Mouse (Mus musculus) layer of hippocampus, adult 8-10 months (tissue): ENCODE data around the gene Emsy. TPM values are rescaled to one million over a fixed set of nuclear protein-coding genes. Genes with fewer than 3 reads are reported as not detected.

Experiments
- DNase-seq, 2 experiments: peaks; one replicate each; pipeline ENCODE4 v3.0.0; 2022; ENCODE audit warnings: low spot score in 2 of 2
- total RNA-seq, 4 experiments: library from RNA; stranded (reverse); gene quantifications; 2 replicates each; pipeline ENCODE4 v1.2.4; 2022

The Emsy gene
- total RNA-seq, result 10 to 100 TPM; 56.5 to 76.9 (median 72.2) TPM

DNA sequence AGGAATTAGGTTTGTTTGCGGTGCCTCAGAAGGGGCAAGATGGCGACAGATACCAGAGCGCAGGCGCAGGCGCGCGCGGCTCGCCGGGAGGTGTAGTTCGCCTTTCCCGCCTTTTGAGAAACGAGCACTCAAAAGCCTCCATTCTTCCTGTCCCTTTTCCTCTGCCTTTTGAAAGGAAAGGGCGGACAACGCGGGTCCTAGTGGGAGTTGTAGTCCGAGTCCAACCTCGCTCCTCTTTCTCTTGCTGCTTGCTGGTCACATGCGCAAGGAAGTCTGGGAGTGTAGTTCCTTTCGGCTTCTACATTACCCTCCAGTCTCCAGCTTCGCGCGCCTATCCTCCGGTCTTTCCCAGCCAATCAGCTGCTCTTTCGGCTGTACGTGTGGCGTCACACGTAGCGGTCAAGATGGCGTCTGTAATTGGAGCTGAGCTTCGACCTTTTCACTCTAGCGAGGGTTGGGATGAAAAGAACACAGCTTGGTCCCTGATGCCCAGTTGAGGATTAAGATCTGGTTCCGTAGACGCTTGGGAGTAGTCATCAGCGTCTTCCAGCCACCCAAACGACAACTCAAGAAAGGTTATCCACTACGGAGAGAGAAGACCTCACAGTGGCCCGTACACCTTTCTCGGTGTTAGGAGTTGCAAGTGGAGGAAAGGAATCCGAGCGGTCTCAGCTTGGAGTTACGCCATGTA is at the start of gene Emsy:
Gene Emsy (minus strand): TSS at position 253 of the 691 bp plus-strand sequence.
- peak; percentile 95 to 98 for DNase-seq

DNA sequence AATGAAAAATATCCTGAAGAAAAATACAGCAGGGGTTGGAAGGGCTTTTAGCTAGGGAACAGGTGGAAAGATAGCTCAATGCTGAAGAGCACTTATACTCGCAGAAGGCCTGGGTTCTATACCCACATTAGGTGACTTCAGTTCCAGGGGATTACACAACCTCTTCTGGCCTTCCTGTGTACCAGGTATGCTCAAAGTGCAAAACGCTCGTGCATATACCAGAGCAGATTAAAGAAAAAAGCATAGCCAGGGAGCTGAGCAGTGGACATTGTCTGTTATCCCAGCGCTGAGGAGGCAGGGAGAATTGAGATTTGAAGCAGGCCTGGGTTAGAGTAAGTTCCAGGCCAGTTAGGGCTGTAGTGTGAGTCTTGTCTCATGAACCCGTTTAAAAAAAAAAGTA is 47.7 kb upstream of the Emsy start:
- DNase-seq, result no peak

DNA sequence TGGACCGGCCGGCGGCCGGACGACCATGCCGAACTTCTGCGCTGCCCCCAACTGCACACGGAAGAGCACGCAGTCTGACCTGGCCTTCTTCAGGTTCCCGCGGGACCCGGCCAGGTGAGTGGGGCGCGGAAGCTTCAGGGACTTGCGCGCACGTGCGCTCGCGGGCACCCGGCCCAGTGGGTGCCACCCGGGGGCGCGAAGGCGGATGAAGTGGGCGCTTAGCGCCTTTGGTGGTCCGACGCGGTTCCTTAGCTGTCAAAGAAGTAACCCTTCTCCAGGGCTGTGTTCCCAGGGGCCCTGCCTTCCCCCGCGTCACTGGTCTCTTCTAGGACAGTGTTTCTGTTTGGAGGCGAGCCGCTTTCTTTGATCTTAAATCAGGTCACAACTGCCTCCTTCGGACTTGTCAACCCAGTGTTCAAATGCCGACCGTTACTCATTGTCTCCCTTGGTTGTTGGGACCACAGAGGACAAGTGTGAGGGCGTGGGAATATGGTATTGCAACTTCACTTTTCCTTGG is 46.8 kb upstream of the Emsy start:
- DNase-seq, result no peak

DNA sequence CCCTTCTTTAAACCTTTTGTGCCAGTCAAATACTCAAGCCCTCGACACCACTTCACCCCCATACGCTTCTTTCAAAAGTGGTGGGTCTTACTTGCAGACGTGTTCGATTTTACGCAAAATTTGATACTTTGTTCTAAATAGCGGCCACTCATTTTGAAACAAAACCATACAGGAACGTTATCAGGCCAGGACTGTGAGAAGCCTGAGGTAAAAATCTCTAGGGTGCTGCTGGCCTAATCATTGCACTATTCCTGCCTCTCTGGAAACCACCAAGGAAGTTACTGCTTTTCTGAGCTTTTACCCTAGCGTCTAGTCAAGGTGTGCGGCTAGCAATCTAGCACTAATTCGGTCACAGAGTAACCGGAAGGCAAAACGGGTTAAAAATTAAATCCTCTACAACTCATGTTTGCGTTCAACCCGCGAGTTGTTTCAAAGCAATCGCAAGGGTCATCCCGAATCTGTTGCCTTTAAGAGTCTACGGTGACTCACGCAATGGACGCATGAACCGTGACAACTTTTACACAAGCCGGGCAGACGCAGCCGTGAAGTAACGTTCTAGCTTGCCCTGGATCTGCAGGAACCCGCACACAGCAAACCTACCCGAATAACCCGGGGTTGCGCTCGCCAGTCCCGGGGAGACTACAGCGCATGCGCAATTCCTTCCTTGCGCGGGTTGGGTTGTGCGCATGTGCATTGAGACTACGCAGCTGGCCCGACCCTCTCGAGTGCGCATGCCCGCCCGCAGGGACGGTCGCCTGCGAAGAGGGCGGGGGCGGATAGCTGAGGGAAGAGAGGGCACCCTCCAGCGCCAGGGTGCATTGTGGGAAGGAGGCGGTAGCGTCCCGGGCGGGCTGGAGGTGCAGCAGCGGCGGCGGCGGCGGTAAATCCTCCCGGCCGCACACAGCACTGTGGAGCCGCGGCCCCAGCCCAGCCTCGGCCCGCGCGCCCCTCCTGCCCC is 46.0 kb upstream of the Emsy start, which contains the start of gene Thap12:
Gene Thap12 (plus strand): TSS at position 821 of the 958 bp plus-strand sequence.
- DNase-seq, result peak; percentile 99

DNA sequence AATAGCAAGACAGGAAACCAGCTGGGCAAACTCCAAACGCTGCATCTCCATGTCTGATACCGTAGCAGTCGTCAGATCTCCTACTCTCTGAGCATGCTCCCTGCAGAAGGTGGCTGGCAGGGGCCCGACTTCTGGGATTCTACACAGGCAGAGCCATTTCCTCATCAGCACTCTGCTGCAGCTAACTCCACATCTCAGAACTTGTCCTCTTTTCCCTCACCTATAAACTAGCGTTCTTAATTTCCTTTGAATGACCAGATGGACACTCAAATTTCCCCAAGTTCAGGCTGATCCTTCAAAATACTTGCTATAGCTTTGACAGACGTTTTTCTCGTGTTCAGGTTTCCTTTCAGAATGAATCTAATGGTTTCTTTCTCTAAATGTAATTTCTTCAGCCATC is 45.2 kb upstream of the Emsy start:
- no peak for DNase-seq

DNA sequence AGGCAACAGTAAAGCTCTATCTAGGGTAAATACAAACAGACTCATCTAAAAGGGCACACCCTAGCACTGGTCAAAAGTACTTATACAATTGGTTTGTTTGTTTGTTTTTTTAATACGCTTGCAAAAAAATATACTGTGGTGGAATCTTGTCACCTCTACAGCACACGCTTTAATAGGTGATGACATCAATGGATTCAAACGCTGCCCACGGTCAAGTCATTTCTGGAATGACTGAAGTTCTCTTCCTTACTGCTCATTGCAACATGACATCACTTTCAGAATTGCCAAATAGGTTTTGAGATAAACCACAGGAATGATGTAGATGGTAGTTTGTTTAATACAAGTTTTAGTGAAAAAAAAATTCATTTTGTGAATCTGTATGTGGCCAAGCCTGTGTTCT is 42.0 kb upstream of the Emsy start:
- DNase-seq, result no peak

DNA sequence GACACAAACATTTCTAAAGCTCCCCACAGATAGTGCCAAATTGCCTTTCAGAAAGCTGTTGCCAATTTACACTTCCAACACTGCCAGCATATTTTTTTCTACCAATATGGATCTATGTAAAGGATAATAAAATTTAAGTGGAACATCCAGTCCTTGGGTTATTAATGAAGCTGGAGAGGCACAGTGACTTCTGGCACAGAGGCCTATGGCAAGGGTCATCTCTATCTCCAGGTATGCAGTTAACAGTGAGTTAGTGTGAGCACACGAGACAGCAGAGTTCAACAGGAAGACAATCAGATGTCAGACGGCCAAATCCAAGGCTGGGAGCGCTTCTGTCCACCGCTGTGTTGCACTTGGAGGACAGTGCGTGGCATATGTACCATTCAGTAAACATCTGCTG is 41.5 kb upstream of the Emsy start:
- no peak for DNase-seq

DNA sequence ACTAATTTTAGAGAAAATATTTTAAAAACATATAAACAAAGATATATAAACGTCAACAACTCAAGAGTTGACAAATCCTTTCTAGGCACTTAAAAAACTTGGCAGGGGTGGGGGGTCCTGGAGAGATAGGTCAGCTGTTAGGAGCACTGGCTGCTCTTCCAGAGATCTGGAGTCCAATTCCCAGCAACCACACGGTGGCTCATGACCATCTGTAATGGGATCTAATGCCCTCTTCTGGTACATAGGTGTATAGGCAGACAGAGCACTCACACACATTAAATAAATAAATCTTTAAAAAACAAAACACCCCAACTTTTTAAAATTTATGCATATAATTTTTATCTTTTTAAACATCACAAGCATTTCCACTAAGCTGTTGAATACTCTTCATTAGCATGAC is 40.9 kb upstream of the Emsy start:
- no peak for DNase-seq

DNA sequence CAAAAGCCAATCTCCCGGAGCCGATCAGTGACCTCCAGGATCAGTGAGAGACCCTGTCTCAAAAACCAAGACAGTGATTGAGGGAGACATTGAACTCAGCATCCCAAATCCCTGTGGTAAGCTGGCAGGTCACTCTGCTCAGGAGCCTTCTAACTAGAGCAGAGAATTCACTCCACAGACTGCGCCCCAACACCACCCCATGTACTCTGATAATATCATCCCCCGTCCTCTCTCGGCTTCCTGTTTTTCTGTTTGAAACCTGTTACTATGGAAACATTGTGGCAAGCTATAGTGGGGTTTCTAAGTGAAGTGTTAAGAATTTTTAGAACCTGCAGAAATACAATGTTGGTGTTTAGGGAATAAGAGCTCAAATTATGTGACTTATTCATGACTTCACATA is 37.5 kb upstream of the Emsy start:
- DNase-seq, result peak in 1 of 2 experiments; percentile 38

DNA sequence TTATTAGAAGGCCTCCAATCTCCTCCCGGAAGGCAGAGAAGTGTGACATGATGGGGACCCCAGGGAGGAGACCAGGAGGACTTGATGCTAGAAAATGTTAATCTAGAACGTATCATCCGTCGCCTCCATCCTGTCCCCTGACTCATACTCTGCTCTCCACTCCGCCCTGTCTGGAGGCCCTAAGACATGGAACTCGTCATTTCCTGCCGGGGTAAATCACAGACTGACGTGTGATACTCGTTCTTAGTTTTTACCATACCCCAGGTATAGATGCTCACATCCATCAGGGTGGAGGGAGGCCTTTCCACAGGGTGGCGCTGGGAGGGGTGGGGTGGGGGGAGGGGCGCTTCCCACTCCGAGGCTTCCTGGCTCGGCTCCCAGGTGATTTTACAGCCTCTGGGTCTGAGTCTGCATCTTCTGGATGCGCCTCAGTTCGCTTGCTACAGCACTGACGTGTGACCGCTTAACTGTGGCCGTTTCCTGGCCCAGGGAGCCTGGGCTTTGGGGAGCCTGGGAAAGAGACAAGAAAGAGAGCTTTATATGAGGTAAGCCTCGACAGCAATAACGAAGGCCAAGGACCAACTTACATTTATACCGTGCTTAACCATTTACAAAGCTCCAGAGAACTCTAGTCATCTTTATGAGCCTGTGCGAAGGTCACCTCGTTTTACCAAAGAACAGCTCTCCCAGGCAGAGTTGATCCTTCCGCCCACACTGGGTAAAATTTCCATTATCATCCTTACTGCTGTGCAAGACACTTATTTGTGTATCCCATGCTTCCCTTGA is 36.4 kb upstream of the Emsy start:
- no peak for DNase-seq

DNA sequence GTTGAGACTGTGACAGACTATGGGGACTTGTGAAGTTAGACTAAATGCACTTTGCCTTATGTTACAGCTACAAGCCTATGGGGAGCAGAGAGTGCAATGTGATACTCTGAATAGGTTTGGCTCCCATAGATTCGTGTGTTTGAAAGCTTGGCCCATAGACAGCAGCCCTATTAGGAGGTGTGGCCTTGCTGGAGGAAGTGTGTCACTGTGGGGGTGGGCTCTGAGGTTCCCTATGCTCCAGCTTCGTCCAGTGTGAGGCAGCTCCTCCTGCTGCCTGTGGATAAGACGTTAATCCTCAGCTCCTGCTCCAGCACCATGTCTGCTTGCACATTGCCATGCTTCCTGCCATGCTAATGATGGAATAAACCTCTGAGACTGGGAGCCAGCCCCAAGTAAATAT is 34.2 kb upstream of the Emsy start:
- DNase-seq, result no peak

DNA sequence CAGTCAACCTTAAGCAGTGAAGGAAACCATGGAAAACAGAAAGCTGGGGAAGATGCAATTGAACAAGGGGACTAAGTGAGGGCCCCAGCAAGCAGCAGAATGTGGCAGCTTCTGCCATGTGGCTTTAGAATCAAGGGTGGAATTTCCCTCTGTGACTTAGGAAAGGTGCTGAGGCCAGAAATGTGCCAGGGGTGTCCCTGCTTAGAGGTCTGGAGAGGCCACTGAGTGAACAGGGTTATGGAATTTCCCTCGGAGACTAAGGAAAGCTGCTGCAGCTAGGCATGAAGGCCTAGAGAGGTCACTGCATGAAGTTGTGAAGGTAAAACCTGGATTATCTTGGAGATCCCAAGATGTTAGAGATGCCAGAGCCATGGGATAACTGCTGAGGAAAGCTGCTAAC is 33.5 kb upstream of the Emsy start:
- DNase-seq, result no peak

DNA sequence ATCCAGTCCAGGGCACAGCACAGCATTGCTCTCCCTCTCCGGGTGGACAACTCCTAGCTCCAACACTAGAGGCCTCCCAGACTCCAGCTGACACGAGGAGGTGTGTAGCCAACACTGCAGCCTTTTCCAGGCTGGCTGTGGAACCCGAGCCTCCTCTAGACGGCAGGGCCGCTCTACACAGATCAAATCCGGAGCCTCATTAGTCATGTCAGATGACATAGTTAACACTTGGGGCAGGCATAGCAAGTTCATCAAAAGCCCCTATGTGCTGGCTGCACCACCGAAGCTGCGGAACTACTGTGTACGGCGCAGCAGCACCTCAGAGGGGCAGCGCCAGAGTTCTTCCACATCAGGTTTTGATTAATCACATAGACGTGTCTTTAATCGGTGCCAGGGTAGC is 29.3 kb upstream of the Emsy start:
- no peak for DNase-seq

DNA sequence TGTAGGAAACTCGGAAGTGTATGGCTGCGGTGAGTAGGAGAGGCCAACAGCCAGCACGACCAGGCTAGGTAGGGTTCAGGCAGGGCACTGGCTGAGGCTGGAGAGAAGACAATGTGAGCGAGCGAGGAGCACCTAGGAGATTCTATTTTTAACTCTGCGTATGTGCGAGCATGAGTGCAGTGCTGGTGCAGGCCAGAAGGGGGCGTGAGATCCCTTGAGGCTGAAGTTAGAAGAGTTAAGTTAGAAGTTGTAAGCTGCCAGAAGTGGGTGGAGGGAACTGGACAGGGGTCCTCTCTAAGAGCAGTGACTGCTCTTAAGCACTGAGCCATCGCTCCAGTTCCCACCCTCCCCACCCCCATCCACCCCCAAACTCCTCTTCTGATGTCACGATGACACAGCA is 26.2 kb upstream of the Emsy start:
- DNase-seq, result no peak

DNA sequence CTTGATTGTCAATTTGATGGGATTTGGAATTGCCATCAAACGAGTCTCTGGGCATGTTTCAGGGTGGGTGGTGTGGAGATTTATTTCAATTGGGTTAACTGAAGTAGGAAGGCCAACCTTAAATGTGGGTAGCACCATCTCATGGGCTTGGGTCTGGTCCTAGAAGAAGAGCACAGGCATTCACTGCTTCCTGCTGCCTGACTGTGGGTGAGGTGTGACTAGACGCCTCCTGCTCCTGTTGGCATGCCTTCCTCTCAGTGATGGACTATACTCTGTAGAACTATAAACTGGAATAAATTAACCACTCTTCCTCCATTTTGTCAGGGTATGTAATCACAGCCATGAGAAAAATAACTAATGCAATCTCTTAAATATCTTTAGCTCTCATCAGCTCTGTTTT is 24.1 kb upstream of the Emsy start:
- no peak for DNase-seq

DNA sequence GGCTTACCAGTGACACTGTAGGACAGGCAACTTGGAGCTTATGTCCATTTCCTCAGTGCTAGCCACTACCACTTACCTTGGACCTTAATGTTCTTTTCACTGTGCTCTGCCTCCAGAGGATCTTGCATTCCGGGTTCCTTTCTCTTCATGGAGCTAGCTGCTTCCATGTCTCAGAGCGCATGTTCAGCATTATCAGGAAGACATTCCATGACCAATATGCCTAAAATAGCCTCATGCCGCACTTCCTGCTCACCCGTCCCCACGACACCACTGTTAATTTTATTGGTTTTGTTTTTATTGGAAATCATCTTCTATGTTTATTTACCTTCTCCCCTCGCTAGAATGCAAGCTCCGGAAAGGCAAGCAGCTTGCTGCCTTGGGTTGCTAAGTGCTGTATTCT is 21.9 kb upstream of the Emsy start:
- DNase-seq, result no peak

DNA sequence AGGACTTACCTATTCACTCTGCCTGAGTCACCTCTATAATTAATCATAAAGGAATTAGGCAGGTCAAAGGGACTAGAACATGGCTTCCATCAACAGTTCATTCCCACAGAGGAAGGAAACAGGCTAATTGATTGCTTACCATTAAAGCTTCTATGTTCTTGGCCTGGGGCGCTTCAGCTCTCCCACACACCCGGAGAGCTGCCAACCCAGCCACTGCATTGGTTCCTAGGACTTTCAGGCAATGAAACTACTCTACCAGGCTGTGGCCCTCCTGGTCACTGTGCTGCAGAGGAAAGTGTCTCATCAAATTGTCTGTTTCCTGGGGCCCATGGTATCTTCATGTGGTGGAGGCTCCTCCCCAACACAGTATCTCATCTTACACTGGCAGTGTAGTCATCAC is 20.9 kb upstream of the Emsy start:
- DNase-seq, result no peak

DNA sequence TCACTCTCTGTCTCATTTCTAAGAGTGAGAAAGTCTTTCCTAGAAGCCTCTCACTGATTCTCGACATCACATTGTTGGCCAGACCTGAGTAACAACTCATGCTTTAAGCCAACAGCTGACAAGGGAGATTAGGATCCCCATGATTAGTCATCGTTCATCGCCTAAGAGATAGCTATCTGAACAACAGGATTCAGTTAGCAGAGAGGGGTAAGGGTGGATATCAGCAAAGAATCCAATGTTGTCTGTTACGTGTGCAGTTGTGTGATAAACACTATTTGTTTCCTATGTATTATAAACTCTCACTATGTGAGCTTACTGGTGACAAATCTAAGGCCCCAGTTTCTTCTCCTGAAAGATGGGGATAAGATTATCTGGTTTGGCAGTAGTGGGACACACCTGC is 17.8 kb upstream of the Emsy start:
- no peak for DNase-seq

DNA sequence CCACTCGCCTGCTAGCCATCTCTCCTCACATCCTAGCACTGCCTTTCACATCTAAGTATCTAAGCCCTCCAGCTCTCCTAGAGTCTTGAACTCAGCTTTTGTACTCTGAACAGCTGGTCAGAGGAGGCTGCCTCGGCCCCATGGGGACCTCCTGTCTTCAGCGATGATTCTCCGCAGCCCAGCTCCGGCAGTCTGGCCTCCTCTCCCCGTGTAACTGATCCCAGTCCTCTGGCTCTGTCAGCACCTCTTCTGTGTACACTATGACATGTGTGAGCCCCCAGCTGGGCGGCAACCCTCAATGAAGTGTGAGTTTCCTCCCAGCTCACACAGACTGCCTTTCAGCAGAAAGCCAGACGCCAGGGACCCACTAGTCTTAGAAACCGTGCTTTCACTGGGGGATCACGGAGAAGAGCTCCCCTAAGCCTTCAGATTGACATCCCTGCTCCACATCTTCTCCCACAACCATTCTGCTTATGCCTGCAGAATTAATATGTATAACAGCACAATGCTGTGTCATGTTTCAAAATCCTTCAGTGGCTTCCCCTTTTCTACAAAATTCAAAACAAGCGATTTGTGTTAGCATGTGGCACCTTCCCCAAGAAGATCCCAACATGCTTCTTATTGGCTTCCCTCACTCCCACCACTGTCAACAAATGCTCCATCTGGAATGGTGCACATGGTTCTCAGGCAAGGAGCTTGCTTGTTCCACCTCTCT is 15.8 kb upstream of the Emsy start:
- DNase-seq, result no peak

DNA sequence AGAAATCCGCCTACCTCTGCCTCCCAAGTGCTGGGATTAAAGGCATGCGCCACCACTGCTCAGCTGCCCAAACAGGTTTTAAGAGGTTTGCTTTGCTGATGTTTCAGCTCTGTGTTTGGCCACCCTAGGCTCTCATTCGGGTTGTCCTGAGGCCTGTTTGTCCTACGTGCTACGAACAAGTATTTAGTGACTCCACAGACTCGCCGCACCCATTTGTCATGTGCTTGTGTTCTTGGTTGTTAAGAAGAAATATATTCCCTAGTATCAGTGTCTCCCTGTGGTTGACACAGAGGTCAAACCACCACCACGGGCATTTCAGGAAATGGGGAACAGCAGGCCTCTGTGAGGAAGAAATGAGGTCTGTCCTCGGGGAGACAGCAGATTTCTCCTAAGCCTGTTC is 14.8 kb upstream of the Emsy start:
- DNase-seq, result no peak

DNA sequence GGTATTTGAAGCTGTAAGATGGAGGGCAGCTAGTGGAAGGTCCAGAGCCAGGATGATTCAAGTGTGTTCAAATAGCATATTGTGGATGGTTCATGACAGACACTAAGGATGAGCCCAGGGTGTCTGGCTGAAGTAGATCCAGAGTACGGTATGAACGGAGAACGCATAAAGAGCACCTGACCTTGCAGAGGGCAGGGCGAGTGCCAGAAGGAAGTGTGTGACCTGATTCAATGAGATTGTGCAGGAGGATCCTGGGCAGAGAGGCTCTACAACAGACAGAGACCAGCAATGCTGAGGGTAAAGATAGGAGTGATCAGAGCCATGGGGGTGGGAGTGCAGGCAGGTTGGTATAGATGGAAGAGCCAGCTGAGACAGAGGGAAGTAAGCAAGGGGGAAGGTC is 14.2 kb upstream of the Emsy start:
- DNase-seq, result no peak
